Mouse (Mus musculus): Measurements from ENCODE around the gene Slc2a3.

DNA sequence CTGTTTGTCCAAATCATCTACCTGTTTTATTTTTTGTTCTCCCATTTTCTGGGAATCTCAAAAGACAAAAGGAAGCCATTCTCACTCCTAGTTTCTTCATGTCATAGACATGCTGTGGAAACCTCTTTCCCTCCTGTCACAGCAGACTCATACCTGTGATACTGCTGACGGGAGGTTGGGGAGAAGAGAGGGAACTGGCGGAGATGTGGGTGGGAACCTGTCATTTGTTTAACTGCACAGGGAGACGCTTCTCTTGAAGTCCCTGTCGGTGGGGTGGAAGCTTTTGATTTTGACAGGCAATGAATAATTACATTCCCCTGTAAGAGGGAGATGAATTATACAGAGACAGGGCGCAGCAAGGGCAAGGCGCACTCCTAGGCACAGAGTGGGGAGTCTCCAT is 42.3 kb upstream of the Slc2a3 start:
- TF ChIP-seq CTCF (IDR thresholded peaks at IDR 0.05; ENCODE audit: borderline replicate concordance, control insufficient read depth, extremely low read depth, insufficient read depth, low read length, poor library complexity) (no peak), POLR2A (IDR thresholded peaks at IDR 0.05; ENCODE audit: control insufficient read depth, extremely low read depth, insufficient read depth, low read length, poor library complexity) (no peak)

Data from thymus, adult 2 months (tissue).